Mouse (Mus musculus): Measurements from ENCODE around the gene Zfp663. TPM values are rescaled to one million over a fixed set of nuclear protein-coding genes. Genes with fewer than 3 reads are reported as not detected.
A peak's percentile ranks its signal among the peaks of the same experiment; 100 is the strongest.

The Zfp663 gene
- polyA plus RNA-seq, 1 experiment from 2014 or later: not detected

DNA sequence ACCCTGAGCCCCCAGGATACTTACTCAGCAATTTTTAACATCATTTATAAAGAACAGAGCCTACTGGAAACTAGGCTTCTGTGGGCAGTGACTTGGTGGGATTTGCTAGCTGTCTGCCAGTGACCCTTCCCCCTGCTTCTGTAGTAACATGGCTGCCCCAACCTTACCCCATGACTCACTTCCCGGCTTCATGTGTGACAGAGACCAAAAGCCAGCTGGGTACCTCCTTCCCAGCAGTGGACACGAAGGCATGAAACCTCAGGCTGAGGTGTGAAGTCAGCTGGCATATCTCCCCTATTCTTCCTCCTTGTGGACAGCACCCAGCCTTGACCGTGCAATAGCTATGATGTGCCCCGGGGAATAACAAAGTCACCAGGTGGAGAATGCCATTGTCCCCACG lies 39.8 kb downstream of the Zfp663 start:
- Histone ChIP-seq H3K36me3 (replicated peaks) (no peaks in the 10 kb centered on the region), H3K4me2 (no peak overlapping the region), H3K4me1 (replicated peaks) (peaks cover 55% of the 10 kb centered on the region), H3K9me3 (replicated peaks) (no peaks in the 10 kb centered on the region), H3K4me3 (replicated peaks) (no peak overlapping the region), H3K27me3 (no peaks in the 10 kb centered on the region; the same call in 1 of the 2 replicates), H3K9ac (no peak overlapping the region), H3K27ac (replicated peaks) (no peak overlapping the region)
- WGBS (ENCODE audit: insufficient replicate concordance): 51% methylated on average over 5 of the region's 5 CpGs
- ATAC-seq (ENCODE audit: insufficient read depth): no peak

GRCm38 (mm10) chr2:165327386-165327785 lies 41.1 kb downstream of the Zfp663 start:
- Histone ChIP-seq H3K9me3 (replicated peaks) (no peaks in the 10 kb centered on the region), H3K36me3 (replicated peaks) (no peaks in the 10 kb centered on the region; the same call in 1 of the 2 replicates), H3K4me2 (peak overlapping the region; percentile 95), H3K27ac (replicated peaks) (no peak overlapping the region), H3K9ac (0 out of 2 replicates have a peak overlapping the region, but pooled peaks have one; percentile 53), H3K27me3 (no peaks in the 10 kb centered on the region), H3K4me3 (replicated peaks) (peak overlapping the region; percentile 88), H3K4me1 (replicated peaks) (peaks cover 67% of the 10 kb centered on the region)
- ATAC-seq (ENCODE audit: insufficient read depth): no peak
- WGBS (ENCODE audit: insufficient replicate concordance): 38% methylated on average over 7 of the region's 7 CpGs

DNA sequence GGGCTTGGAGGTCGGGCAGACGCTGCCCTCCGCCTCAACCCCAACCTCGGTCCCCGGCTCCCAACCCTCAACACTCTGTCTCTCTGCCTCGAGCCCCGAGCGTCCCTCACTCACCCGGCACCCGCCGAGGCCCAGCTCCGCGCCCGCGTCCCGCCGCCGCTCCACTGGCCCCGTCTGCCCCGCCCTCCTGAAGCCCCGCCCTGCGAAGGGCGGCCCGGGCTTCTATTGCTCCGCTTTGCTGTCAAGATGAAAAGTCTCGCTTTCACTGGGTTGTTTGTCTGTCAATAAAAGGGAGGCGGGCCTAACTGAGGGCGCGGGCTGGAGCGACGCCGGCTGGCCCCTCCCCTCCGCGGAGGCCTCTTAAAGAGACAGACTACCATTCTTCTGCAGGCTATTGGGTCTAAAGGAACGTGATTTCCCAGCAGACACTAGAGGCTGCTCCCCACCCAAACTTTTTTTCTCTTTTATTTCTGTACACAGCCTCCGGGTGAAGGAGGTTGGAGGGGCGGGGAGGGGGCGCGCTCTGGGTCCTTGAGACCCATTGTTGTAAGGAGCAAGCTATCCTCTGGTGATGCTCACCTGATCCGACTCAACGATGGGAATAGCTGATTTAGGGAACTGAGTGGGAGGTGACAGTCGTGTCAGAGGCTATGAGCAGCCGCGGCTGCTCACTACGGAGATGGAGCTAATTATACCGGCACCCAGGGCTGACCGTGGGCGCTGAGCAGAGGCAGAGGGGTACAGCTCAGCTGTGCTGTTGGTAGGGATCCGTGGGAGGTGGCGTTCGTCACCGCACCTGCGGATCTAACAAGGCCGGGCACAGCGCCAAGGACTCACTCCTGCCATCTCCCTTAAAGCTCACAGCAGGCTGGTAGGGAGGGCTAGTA lies 42.0 kb downstream of the Zfp663 start, which contains the start of gene Elmo2:
Gene Elmo2, minus strand, starts transcription at position 176 of the 887 bp plus-strand sequence.
- peaks cover 75% of the 10 kb centered on the region for H3K4me1 ChIP-seq (replicated peaks)
- H3K9me3 ChIP-seq (replicated peaks): no peaks in the 10 kb centered on the region
- H3K9ac ChIP-seq: peak within 1 kb of the TSS; percentile 85
- H3K36me3 ChIP-seq (replicated peaks): no peaks in the 10 kb centered on the region; the same call in 1 of the 2 replicates
- peak within 1 kb of the TSS; percentile 53 for H3K27ac ChIP-seq (replicated peaks)
- no peaks in the 10 kb centered on the region for H3K27me3 ChIP-seq
- under 1% methylated on average over 55 of the region's 55 CpGs for WGBS (ENCODE audit: insufficient replicate concordance)
- peak within 1 kb of the TSS; percentile 88 for H3K4me3 ChIP-seq (replicated peaks)
- H3K4me2 ChIP-seq: peak within 1 kb of the TSS; percentile 95
- peak; percentile 97 for ATAC-seq (ENCODE audit: insufficient read depth)

GRCm38 (mm10) chr2:165325521-165326303 lies 42.8 kb downstream of the Zfp663 start:
- Histone ChIP-seq H3K36me3 (replicated peaks) (no peaks in the 10 kb centered on the region; the same call in 1 of the 2 replicates), H3K27ac (replicated peaks) (peak overlapping the region; percentile 53), H3K9ac (peak overlapping the region; percentile 85), H3K27me3 (no peaks in the 10 kb centered on the region), H3K9me3 (replicated peaks) (no peaks in the 10 kb centered on the region), H3K4me3 (replicated peaks) (peak overlapping the region; percentile 88), H3K4me1 (replicated peaks) (peaks cover 83% of the 10 kb centered on the region), H3K4me2 (peak overlapping the region; percentile 95)
- ATAC-seq (ENCODE audit: insufficient read depth): peak; percentile 22
- 3% methylated on average over 29 of the region's 30 CpGs for WGBS (ENCODE audit: insufficient replicate concordance)

DNA sequence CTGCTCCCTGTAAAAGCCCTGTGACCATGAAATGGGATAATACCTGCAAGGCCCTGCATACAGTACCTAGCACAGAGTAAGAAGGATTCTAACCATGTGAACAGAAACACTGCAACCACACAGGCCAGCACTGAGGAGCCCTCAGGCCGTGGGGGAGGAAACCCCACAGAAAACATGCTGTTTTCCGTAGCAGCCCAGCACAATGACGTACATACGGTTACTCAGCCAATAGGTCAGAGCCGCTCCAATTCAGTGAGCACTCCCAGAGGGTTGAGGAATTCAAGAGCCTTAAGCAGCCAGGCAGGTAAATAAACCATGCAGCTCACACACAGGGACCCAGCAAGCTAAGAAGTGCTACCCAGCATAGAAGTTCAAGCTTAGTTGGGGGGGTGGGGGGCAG lies 44.6 kb downstream of the Zfp663 start:
- H3K4me1 ChIP-seq (replicated peaks): peaks cover 89% of the 10 kb centered on the region
- WGBS (ENCODE audit: insufficient replicate concordance): 76% methylated on average over 5 of the region's 5 CpGs
- no peak overlapping the region for H3K9ac ChIP-seq

GRCm38 (mm10) chr2:165323484-165323883 lies 45.0 kb downstream of the Zfp663 start:
- no peak overlapping the region for H3K9ac ChIP-seq
- no peaks in the 10 kb centered on the region for H3K27me3 ChIP-seq
- H3K9me3 ChIP-seq (replicated peaks): no peaks in the 10 kb centered on the region
- H3K4me3 ChIP-seq (replicated peaks): no peak overlapping the region
- H3K4me1 ChIP-seq (replicated peaks): peaks cover 89% of the 10 kb centered on the region
- H3K27ac ChIP-seq (replicated peaks): no peak overlapping the region
- WGBS (ENCODE audit: insufficient replicate concordance): 48% methylated on average over 5 of the region's 5 CpGs
- ATAC-seq (ENCODE audit: insufficient read depth): no peak
- no peak overlapping the region for H3K4me2 ChIP-seq
- H3K36me3 ChIP-seq (replicated peaks): no peaks in the 10 kb centered on the region; the same call in 1 of the 2 replicates

More for the DNA sequence above, 44.6 kb downstream of the Zfp663 start:
- Histone ChIP-seq H3K27me3 (no peaks in the 10 kb centered on the region), H3K9me3 (replicated peaks) (no peaks in the 10 kb centered on the region), H3K4me2 (no peak overlapping the region), H3K27ac (replicated peaks) (no peak overlapping the region), H3K4me3 (replicated peaks) (no peak overlapping the region), H3K36me3 (replicated peaks) (no peaks in the 10 kb centered on the region; the same call in 1 of the 2 replicates)
- no peak for ATAC-seq (ENCODE audit: insufficient read depth)

DNA sequence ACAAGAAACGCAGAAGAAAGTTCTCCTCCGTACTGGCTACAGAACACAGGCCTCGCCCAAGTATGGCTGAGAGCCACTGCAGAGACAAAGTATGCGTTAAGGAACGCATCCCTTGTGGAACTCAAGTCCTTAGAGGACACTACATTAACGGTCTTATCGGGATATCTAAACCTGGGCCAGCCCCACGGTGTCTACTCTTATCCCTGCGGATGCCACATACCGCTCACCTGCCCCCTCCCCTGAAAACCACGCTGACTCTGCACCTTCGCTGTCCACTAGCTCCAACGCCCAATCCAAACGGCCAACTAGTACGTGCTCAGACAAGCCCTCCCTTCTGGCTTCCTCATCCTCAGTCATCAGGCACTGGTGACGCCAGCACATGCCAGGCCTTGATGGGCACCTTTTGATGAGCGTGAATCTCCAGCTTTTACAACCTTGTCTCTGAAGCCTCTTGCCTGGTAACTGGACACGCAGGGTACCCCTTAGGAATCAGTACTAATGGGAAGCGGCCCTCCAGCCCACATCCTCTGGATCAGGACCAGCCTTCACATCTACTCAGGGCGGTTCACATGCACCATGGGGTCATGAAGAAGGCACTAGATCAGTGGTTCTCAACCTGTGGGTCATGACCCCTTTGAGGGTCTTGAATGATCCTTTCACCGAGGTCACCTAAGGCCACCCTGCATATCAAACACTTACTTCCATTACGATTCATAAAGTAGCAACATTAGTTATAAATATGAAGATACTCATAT lies 46.4 kb downstream of the Zfp663 start:
- H3K27ac ChIP-seq (replicated peaks): peak overlapping the region; percentile 74; the same call in 1 of the 2 replicates
- no peak overlapping the region for H3K4me3 ChIP-seq (replicated peaks)
- no peaks in the 10 kb centered on the region for H3K9me3 ChIP-seq (replicated peaks)
- no peaks in the 10 kb centered on the region for H3K27me3 ChIP-seq
- H3K4me1 ChIP-seq (replicated peaks): peaks cover 89% of the 10 kb centered on the region
- no peaks in the 10 kb centered on the region; the same call in 1 of the 2 replicates for H3K36me3 ChIP-seq (replicated peaks)
- 62% methylated on average over 22 of the region's 22 CpGs for WGBS (ENCODE audit: insufficient replicate concordance)
- H3K4me2 ChIP-seq: peak overlapping the region; percentile 42; the same call in 1 of the 2 replicates
- no peak for ATAC-seq (ENCODE audit: insufficient read depth)
- no peak overlapping the region for H3K9ac ChIP-seq

- Histone ChIP-seq H3K4me2 (peak overlapping the region; percentile 42), H3K27ac (replicated peaks) (peak overlapping the region; percentile 74), H3K9me3 (replicated peaks) (no peaks in the 10 kb centered on the region), H3K4me1 (replicated peaks) (peaks cover 90% of the 10 kb centered on the region), H3K9ac (no peak overlapping the region), H3K36me3 (replicated peaks) (no peaks in the 10 kb centered on the region; the same call in 1 of the 2 replicates), H3K4me3 (replicated peaks) (no peak overlapping the region), H3K27me3 (no peaks in the 10 kb centered on the region)
- WGBS (ENCODE audit: insufficient replicate concordance): 43% methylated on average over 8 of the region's 8 CpGs
- no peak for ATAC-seq (ENCODE audit: insufficient read depth)
These were observed 47.1 kb downstream of the Zfp663 start for GRCm38 (mm10) chr2:165321381-165321888.

DNA sequence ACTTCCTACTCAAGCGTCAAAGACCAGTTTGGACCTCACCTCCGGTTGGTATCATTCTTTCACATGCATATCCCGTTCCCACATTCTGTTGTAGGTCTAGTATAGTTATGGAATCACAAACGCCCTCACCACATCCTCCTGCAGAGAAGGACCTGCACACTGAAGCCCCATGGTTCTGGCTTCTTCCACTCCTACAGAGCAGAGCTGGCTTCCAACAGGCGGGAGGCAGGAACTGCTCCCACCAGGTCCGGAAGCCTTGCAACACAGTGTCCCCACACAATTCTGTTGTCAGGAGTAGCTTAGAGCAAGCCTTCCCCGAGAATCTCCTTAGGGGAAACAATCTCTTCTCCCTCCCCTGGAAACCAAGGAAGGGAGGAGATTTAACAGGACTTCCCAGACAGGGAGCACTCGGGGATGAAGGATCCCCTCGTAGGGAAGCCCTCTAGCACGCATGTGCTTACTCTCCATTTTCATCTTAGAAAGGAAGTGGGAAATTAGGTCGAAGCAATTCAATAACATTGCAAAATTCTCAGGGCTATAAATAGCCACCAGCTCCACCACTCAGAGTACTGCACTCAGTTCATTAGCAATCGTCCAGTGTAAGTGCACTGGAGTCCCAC lies 47.9 kb downstream of the Zfp663 start:
- Histone ChIP-seq H3K36me3 (replicated peaks) (peaks cover 8% of the 10 kb centered on the region), H3K4me3 (replicated peaks) (no peak overlapping the region), H3K27ac (replicated peaks) (peak overlapping the region; percentile 74), H3K9me3 (replicated peaks) (no peaks in the 10 kb centered on the region), H3K9ac (no peak overlapping the region), H3K4me1 (replicated peaks) (peaks cover 95% of the 10 kb centered on the region), H3K4me2 (peak overlapping the region; percentile 42), H3K27me3 (no peaks in the 10 kb centered on the region)
- WGBS (ENCODE audit: insufficient replicate concordance): 25% methylated on average over 12 of the region's 12 CpGs
- no peak for ATAC-seq (ENCODE audit: insufficient read depth)

- Histone ChIP-seq H3K9ac (no peak overlapping the region), H3K4me1 (replicated peaks) (peaks cover 83% of the 10 kb centered on the region), H3K9me3 (replicated peaks) (no peaks in the 10 kb centered on the region), H3K4me3 (replicated peaks) (no peak overlapping the region), H3K27me3 (no peaks in the 10 kb centered on the region), H3K4me2 (peak overlapping the region; percentile 6; the same call in 1 of the 2 replicates), H3K36me3 (replicated peaks) (peaks cover 19% of the 10 kb centered on the region), H3K27ac (replicated peaks) (peak overlapping the region; percentile 74; the same call in 1 of the 2 replicates)
- no peak for ATAC-seq (ENCODE audit: insufficient read depth)
- 23% methylated on average over 4 of the region's 4 CpGs for WGBS (ENCODE audit: insufficient replicate concordance)
These were observed 49.0 kb downstream of the Zfp663 start for GRCm38 (mm10) chr2:165319503-165319902.

Data from liver, embryonic 15.5 days (tissue).